Mouse (Mus musculus): ENCODE results near the gene Hspa12b. TPM values are rescaled to one million over a fixed set of nuclear protein-coding genes. Genes with fewer than 3 reads are reported as not detected.

Hspa12b gene
- polyA plus RNA-seq, 1 experiment from 2014 or later: 6.4 TPM

DNA sequence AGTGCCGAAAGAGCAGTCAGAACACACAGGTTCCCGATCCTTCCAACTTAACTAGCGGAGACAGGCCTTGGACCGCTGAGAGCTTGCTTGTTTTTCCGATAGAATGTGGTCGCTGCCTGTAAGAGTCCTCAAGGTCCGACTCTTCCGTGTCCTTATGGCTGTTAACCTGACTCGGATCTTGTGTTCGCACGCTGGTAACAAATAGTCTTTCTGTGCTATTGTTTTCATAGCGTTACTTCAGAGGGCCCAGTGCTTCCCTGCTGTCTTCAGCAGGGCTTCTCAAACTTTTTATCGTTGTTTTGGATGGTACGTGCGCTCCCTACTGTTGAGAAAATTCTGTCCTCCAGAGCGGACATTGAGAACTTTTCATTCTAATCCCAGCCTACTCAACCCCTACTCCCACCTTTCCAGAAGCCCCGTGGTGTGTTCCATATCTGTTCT, 33.6 kb downstream of the Hspa12b start:
- H3K27me3 ChIP-seq (ENCODE audit: insufficient read depth, poor library complexity, severe bottlenecking): no peaks in the 10 kb centered on the region
- H3K27ac ChIP-seq: peak overlapping the region; percentile 95
- whole genome bisulfite sequencing: under 1% methylated on average over 17 of the region's 17 CpGs
- no peaks in the 10 kb centered on the region for H3K9me3 ChIP-seq
- peaks cover 7% of the 10 kb centered on the region for H3K36me3 ChIP-seq
- peak overlapping the region; percentile 86 for H3K4me3 ChIP-seq
- peaks cover 47% of the 10 kb centered on the region for H3K4me1 ChIP-seq (replicated peaks)
- DNase-seq (ENCODE audit: low spot score): no peak

DNA sequence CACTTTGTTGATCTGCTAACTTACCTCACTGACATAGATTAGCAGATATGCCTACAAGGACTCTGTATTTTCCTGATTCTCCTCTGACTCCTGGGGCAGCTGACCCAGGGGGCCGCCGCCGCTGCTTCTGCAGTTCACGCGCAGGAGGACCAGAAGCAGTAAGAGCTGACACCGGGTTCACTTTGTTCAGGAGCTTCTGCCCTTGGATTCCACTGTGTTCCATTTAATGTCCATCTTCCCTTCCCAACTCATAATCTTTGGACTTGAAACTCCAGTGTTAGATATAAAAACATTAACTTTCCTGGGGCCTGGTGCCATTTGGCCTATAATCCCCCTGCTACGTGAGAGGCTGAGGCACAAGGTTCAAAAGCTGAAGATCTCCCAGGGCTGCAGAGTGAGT, 36.8 kb downstream of the Hspa12b start:
- H3K27ac ChIP-seq: no peak overlapping the region

DNA sequence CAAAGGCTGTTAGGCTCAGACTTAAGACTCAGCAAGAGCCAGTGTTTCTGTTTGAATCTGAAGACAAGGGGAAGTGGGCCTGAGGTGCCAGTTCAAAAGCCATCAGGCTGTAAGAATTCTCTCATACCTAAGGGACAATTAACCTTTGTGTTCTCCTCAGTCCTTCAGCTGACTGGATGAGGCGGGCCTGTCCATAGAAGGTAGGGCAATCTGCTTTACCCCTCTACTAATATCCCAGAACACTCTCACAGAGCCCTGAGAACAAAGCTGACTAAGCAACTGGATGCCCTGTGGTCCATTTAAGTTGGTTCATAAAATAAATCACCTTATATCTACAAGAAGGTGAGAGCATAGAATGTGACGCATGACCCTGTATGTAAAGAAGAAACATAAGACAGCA, 39.1 kb downstream of the Hspa12b start:
- Histone ChIP-seq H3K4me3 (no peak overlapping the region), H3K27ac (no peak overlapping the region), H3K36me3 (no peaks in the 10 kb centered on the region; the same call in 1 of the 2 replicates), H3K27me3 (ENCODE audit: insufficient read depth, poor library complexity, severe bottlenecking) (peaks cover 17% of the 10 kb centered on the region), H3K4me1 (replicated peaks) (peaks cover 18% of the 10 kb centered on the region; the same call in 1 of the 2 replicates), H3K9me3 (no peaks in the 10 kb centered on the region)
- 90% methylated on average over 2 of the region's 2 CpGs for WGBS
- no peak for DNase-seq (ENCODE audit: low spot score)

More for the DNA sequence above, 36.8 kb downstream of the Hspa12b start:
- Histone ChIP-seq H3K36me3 (no peaks in the 10 kb centered on the region), H3K4me3 (no peak overlapping the region), H3K9me3 (no peaks in the 10 kb centered on the region), H3K4me1 (replicated peaks) (peaks cover 20% of the 10 kb centered on the region), H3K27me3 (ENCODE audit: insufficient read depth, poor library complexity, severe bottlenecking) (no peaks in the 10 kb centered on the region)
- WGBS: 80% methylated on average over 7 of the region's 7 CpGs
- no peak for DNase-seq (ENCODE audit: low spot score)

DNA sequence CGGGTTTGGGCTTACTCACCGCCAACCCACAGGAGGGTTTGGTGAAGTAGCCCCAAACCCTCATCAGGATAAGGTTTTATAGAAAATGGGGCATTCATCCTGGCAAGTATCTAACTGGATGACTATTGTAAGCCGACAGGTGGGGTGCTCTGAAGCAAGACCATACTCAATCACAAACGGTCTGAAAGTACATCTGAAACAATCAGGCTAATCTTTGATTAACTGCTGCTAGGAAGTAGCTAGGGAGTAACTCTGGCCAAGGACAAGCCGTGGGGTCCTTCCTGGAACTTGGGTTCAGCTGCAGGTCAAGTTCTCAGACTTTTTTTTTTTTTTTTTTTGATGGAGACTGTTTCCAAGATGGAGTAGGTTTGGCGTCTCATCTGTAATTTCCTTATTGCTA, 40.9 kb downstream of the Hspa12b start:
- WGBS: 92% methylated on average over 6 of the region's 6 CpGs

DNA sequence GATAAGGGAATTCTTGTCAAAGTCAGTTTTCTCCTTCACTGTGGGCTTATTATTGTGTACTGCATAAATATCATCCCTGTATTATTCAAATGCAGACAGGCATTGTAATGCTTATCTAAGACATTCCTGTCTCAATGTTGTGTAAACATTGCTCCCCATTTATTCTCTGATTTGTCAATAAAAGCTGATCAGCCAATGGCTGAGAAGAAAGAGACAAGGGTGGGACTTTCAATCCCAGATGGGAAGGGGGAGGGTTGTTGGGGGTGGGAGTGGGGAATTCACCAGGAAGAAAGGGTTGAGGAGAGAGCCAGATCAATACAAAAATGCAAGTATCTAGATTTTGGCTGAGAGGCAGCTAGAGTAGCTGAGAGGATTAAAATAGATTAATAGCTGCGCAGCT, 41.8 kb downstream of the Hspa12b start:
- WGBS: 77% methylated on average over 1 of the region's 1 CpGs
- Histone ChIP-seq H3K4me1 (replicated peaks) (peaks cover 27% of the 10 kb centered on the region), H3K27me3 (ENCODE audit: insufficient read depth, poor library complexity, severe bottlenecking) (peaks cover 45% of the 10 kb centered on the region), H3K4me3 (no peak overlapping the region), H3K9me3 (no peaks in the 10 kb centered on the region), H3K36me3 (peaks cover 13% of the 10 kb centered on the region; the same call in 1 of the 2 replicates), H3K27ac (no peak overlapping the region)
- DNase-seq (ENCODE audit: low spot score): no peak

More for the DNA sequence above, 40.9 kb downstream of the Hspa12b start:
- H3K36me3 ChIP-seq: peaks cover 13% of the 10 kb centered on the region; the same call in 1 of the 2 replicates
- no peak overlapping the region for H3K27ac ChIP-seq
- H3K4me1 ChIP-seq (replicated peaks): peaks cover 27% of the 10 kb centered on the region
- H3K27me3 ChIP-seq (ENCODE audit: insufficient read depth, poor library complexity, severe bottlenecking): peaks cover 35% of the 10 kb centered on the region
- H3K4me3 ChIP-seq: no peak overlapping the region
- no peaks in the 10 kb centered on the region for H3K9me3 ChIP-seq
- no peak for DNase-seq (ENCODE audit: low spot score)

DNA sequence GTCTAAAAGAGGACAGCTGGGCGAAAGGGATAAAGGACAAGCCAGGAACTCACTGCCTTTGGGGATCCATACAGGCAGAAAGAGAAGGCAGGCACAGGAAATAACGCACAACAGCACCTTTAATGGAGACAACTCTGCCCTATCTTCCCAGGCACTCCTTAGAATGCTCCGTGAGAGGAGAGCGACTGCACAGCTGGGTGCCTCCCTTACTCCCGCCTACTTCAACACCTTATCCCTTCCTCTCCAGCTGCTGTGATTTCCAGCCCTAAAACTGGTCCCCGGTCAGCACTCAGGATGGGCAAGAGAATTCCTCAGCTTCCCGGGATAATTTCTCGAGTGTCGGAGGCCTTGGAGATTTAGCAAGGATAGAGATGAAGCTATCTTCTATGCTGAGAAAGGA, 43.9 kb downstream of the Hspa12b start:
- H3K4me3 ChIP-seq: peak overlapping the region; percentile 41
- 12% methylated on average over 9 of the region's 9 CpGs for WGBS
- peaks cover 47% of the 10 kb centered on the region for H3K27me3 ChIP-seq (ENCODE audit: insufficient read depth, poor library complexity, severe bottlenecking)
- no peaks in the 10 kb centered on the region for H3K9me3 ChIP-seq
- no peak overlapping the region for H3K27ac ChIP-seq
- peaks cover 44% of the 10 kb centered on the region for H3K4me1 ChIP-seq (replicated peaks)
- DNase-seq (ENCODE audit: low spot score): no peak
- H3K36me3 ChIP-seq: peaks cover 18% of the 10 kb centered on the region

DNA sequence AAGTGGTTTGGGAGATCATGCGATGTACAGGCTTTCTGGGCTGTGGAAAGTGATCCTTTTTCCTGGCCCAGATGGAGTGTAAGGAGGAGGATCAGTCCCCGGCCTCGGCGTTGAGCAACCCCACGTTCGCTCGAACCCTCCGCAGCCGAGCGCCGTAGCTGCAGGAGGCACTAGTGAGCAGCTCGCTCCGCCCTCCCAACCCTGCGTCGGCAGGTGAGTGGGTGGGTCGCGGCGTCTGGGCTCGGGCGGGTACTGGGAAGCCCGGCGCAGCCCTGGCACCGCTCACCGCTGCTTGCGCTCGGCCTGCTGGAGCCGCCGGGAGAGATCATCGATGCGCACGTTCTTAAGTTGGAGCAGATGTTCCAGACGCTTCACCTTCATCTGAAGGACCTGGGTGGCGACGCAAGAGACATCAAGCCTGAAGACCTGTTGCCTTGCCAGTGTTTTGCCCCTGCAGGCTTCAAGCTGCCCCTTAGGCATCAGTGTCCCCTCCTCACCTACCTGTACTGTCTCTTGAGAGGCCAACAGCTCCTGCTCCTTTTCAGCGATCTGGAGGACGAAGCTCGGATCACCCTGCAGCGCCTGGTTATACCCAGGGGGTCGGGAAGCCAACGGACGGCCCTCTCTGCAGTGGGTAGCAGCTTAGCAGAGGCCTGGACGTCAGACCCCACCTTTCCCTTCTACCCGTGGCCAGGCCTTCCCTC, 44.5 kb downstream of the Hspa12b start:
- Histone ChIP-seq H3K4me3 (peak overlapping the region; percentile 41), H3K27me3 (ENCODE audit: insufficient read depth, poor library complexity, severe bottlenecking) (peaks cover 47% of the 10 kb centered on the region), H3K27ac (no peak overlapping the region), H3K4me1 (replicated peaks) (peaks cover 50% of the 10 kb centered on the region), H3K36me3 (peaks cover 24% of the 10 kb centered on the region), H3K9me3 (no peaks in the 10 kb centered on the region)
- 3% methylated on average over 43 of the region's 43 CpGs for WGBS
- DNase-seq (ENCODE audit: low spot score): peak; percentile 23

DNA sequence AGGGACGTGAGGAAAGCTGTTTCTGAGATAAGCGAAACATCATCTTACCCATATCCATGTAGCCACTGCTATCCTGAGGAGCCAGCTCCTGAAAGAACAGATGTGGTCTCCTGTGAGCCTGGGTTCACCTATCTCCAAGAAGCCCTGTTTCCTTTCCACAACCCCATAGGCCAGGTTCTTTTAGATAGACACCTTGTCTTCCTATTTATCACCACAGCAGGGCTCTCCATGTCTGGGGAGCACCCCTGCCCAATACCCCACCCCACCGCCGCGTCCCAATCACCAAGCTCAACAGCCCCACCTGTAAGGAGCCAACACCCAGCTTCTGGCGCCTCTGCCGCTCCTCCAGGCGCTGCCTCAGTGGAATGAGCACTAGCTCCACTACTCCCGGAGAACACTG, 45.2 kb downstream of the Hspa12b start:
- Histone ChIP-seq H3K4me1 (replicated peaks) (peaks cover 58% of the 10 kb centered on the region), H3K9me3 (no peaks in the 10 kb centered on the region), H3K36me3 (peaks cover 32% of the 10 kb centered on the region), H3K27me3 (ENCODE audit: insufficient read depth, poor library complexity, severe bottlenecking) (peaks cover 47% of the 10 kb centered on the region), H3K27ac (no peak overlapping the region), H3K4me3 (no peak overlapping the region)
- no peak for DNase-seq (ENCODE audit: low spot score)
- 37% methylated on average over 9 of the region's 9 CpGs for WGBS

DNA sequence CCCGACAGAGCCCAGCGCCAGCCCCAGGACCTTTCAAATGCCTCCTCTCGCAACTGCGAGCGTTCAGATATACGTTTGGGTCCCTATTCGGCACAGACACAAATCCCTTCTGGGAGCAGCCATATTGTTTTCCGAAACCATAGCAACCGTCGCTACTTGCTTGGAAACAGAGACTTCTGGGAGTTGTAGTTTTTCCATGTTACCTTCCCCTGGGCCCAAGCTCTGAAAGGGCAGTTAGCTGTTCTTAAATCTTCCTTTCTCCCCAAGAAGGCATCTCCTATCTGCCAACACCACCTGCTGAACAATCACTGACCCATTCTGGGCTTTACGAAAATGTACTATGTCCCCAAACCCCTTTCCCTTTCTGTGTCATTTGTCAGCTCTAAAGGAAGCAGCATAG, 47.6 kb downstream of the Hspa12b start:
- peak overlapping the region; percentile 55 for H3K4me3 ChIP-seq
- peaks cover 45% of the 10 kb centered on the region for H3K27me3 ChIP-seq (ENCODE audit: insufficient read depth, poor library complexity, severe bottlenecking)
- 6% methylated on average over 11 of the region's 11 CpGs for WGBS
- peaks cover 70% of the 10 kb centered on the region for H3K4me1 ChIP-seq (replicated peaks)
- H3K36me3 ChIP-seq: peaks cover 43% of the 10 kb centered on the region
- DNase-seq (ENCODE audit: low spot score): peak; percentile 67
- H3K27ac ChIP-seq: no peak overlapping the region
- H3K9me3 ChIP-seq: no peaks in the 10 kb centered on the region

DNA sequence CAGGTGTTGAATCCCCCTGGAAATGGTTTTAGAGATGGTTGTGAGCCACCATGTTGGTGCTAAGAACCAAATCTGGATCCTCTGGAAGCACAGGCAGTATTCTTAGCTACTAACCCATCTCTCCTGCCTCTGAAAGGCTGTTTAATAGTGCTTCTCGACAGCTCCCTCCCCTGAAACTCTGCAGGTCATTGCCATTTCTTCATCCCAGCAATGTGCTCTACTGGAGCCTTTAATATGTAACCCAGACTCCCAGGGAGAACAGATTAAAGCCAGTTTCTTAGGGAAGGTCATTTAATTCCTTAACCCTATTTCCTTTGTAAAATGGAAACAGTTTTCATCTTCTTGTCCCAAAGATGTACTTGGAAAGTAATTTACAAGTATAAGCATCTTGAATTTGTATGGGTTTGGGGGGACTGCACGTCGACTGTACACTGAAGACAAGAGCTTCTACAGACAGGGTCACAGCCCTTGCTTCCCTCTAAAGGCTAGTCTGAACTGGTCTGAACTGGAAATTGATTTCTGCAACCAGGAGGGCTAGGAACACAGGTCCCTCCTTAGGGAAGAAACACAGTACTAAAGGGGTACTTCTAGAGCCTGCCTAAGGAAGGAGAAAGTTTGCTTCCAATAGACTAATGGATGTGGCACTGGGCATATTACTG, 48.3 kb downstream of the Hspa12b start:
- no peak for DNase-seq (ENCODE audit: low spot score)
- peaks cover 43% of the 10 kb centered on the region for H3K36me3 ChIP-seq
- no peak overlapping the region for H3K27ac ChIP-seq
- no peaks in the 10 kb centered on the region for H3K9me3 ChIP-seq
- H3K4me1 ChIP-seq (replicated peaks): peaks cover 70% of the 10 kb centered on the region
- no peak overlapping the region for H3K4me3 ChIP-seq
- 73% methylated on average over 3 of the region's 3 CpGs for WGBS
- peaks cover 38% of the 10 kb centered on the region for H3K27me3 ChIP-seq (ENCODE audit: insufficient read depth, poor library complexity, severe bottlenecking)

DNA sequence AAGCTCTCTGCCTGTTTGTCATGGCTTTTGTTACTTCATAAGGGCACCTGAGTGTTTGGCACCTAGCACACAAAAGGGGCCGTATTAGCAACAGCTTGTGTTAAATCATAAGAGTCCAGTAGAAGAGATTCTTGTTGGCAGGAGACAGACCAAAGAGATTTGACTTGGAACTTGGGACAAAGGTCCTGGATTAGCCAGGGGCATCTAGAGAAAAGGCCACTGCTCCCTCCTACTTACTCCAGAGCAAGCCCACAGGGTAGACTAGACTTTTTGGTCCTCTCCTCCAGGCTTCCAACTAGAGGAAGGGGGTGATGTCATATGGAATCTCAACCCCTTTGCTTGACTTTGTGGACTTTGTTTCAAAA, 48.8 kb downstream of the Hspa12b start:
- H3K9me3 ChIP-seq: no peaks in the 10 kb centered on the region
- H3K27me3 ChIP-seq (ENCODE audit: insufficient read depth, poor library complexity, severe bottlenecking): peaks cover 33% of the 10 kb centered on the region
- H3K36me3 ChIP-seq: peaks cover 43% of the 10 kb centered on the region
- H3K4me3 ChIP-seq: no peak overlapping the region
- peaks cover 66% of the 10 kb centered on the region for H3K4me1 ChIP-seq (replicated peaks)
- no peak overlapping the region for H3K27ac ChIP-seq
- no peak for DNase-seq (ENCODE audit: low spot score)
- 91% methylated on average over 1 of the region's 1 CpGs for WGBS

DNA sequence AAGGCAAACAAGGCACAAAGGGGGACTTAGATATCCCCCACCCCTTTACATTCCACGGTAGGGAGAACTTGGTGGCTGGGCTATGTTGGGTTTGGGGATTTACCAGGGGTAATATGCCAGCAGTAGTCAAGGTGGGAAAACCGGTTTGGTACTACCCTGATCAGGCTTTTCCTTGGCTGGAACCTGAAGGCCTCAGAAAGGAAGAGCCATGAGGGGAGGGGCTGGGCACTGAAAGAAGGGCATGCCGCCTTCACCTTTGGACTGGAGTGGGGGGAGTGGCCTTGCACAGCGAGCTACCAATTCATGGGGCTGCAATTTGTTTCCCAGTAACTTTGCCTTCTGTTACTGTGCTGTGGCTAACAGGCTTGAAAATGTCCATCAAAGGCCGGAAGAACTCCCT, 49.4 kb downstream of the Hspa12b start:
- no peak overlapping the region for H3K27ac ChIP-seq
- H3K4me1 ChIP-seq (replicated peaks): peaks cover 60% of the 10 kb centered on the region
- 64% methylated on average over 5 of the region's 5 CpGs for WGBS
- peaks cover 27% of the 10 kb centered on the region for H3K27me3 ChIP-seq (ENCODE audit: insufficient read depth, poor library complexity, severe bottlenecking)
- no peaks in the 10 kb centered on the region for H3K9me3 ChIP-seq
- peak overlapping the region; percentile 19; the same call in 1 of the 2 replicates for H3K4me3 ChIP-seq
- peaks cover 40% of the 10 kb centered on the region for H3K36me3 ChIP-seq
- no peak for DNase-seq (ENCODE audit: low spot score)

DNA sequence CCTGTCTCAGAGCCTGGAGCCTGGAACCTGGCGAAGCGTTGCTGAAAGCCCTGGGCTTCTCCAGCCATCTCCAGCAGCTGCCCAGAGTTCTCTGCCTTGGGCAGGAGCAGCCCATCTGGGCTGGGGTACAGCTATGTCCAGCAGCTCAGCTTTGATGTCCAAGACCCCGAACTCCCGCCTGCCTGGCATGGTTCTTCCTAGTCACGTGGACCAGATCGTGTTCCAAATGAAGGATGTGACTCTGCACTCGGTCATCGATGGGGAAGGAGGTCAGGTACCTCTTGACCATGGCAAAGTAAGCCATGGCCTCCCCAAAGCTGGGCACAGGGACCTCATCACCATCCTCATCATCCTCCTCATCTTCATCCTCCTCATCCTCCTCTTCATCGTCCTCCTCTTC, 50.9 kb downstream of the Hspa12b start:
- no peak for DNase-seq (ENCODE audit: low spot score)
- Histone ChIP-seq H3K4me3 (peak overlapping the region; percentile 82), H3K36me3 (peaks cover 29% of the 10 kb centered on the region), H3K27me3 (ENCODE audit: insufficient read depth, poor library complexity, severe bottlenecking) (peaks cover 13% of the 10 kb centered on the region), H3K27ac (peak overlapping the region; percentile 96), H3K4me1 (replicated peaks) (peaks cover 53% of the 10 kb centered on the region), H3K9me3 (no peaks in the 10 kb centered on the region)
- 87% methylated on average over 9 of the region's 9 CpGs for WGBS
